Mouse (Mus musculus) cortical plate, adult 2 months (tissue): Measurements from ENCODE around the gene Mtfp1.
A peak's percentile ranks its signal among the peaks of the same experiment; 100 is the strongest.

Source experiments
- CTCF ChIP-seq: fragments of 200-500 bp; IDR thresholded peaks from 2 replicates; pipeline ENCODE4 v1.5.1; 2011; ENCODE audit warnings: mild to moderate bottlenecking, control low read depth, low read length; ENCODE audit not compliant: insufficient read depth; ENCODE audit errors: extremely low read depth
- POLR2A ChIP-seq: fragments of 200-500 bp; IDR thresholded peaks from 2 replicates; pipeline ENCODE4 v1.6.1; 2011; ENCODE audit warnings: mild to moderate bottlenecking, low read length, control low read depth; ENCODE audit not compliant: insufficient read depth; ENCODE audit errors: extremely low read depth

DNA sequence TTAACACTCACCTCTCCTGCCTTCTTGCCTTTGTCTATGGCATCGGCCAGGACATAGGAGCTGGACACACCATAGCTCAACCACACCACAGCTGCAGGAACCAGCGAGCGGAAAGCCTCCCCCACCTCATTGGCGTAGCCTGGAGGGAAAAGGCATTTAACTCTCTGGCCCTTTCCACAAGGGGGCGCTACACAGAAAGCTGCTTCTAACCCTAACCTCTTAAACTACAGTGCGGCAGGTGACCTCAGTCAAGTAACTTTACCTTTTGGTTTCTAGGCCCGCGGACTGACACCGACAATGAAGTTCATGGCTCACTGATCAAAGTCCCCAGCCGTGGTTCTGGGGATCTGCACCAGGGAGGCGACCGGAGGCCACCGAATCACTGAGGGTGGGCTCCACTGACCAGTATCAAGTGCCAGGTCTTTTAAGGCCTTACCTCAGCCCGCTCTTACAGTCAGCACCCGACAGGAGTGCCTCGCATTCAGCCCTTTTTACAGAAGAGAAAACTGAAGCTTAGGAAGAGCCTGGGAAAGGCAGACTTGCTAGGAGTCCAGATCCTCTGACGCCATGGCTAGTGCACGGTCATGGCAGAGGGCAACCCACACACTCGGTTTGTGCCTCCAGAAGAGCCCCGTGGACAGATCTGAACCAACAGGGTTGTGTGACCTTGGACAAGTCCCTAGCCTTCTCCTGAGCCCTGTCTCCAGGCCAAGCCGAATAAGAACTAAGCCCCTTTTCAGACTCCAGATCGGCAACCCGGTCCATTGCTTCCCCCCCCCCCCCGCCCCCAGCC is 671 bp downstream of the Mtfp1 start:
- TF ChIP-seq POLR2A (no peak), CTCF (peak; percentile 76)
